Mouse (Mus musculus) heart, embryonic 14.5 days (tissue): ENCODE results near the gene Ppm1n. TPM values are rescaled to one million over a fixed set of nuclear protein-coding genes. Genes with fewer than 3 reads are reported as not detected.

ENCODE experiments used
- ATAC-seq: fragments of 200-750 bp; cut with Nextera tagmentation; 2 replicates; pipeline ENCODE4 v1.8.0; 2017; ENCODE audit warnings: low read depth, moderate TSS enrichment; ENCODE audit not compliant: insufficient number of reproducible peaks, insufficient read depth, low FRiP score
- H3K27ac ChIP-seq, 2 experiments: fragments of 200-500 bp in 1 of 2; fragments of 300-500 bp in 1 of 2; sonication (generic) in 1 of 2; replicated peaks in 1 of 2; 2 replicates each; pipeline ENCODE4 v1.5.1; 2012 to 2014; ENCODE audit warnings: low read depth in 2 of 2, low read length in 2 of 2, control low read depth in 1 of 2, mild to moderate bottlenecking in 1 of 2, mixed read lengths in 1 of 2; ENCODE audit not compliant: control insufficient read depth in 1 of 2, insufficient read depth in 1 of 2
- H3K27me3 ChIP-seq: fragments of 300-500 bp; sonication (generic); 2 replicates; pipeline ENCODE4 v1.6.1; 2014; ENCODE audit warnings: mild to moderate bottlenecking, low read length, control low read depth; ENCODE audit not compliant: control insufficient read depth, insufficient read depth
- H3K36me3 ChIP-seq: fragments of 300-500 bp; sonication (generic); 2 replicates; pipeline ENCODE4 v1.6.1; 2014; ENCODE audit warnings: mild to moderate bottlenecking, control low read depth, low read length, mixed read lengths; ENCODE audit not compliant: control insufficient read depth, insufficient read depth
- H3K4me1 ChIP-seq, 2 experiments: fragments of 200-500 bp in 1 of 2; fragments of 300-500 bp in 1 of 2; sonication (generic) in 1 of 2; 2 replicates each; pipeline ENCODE4 v1.6.1; 2012 to 2014; ENCODE audit warnings: low read length in 2 of 2, control low read depth in 1 of 2, mixed read lengths in 1 of 2; ENCODE audit not compliant: control insufficient read depth in 2 of 2, insufficient read depth in 2 of 2
- H3K4me2 ChIP-seq: fragments of 300-500 bp; sonication (generic); 2 replicates; pipeline ENCODE4 v1.6.1; 2014; ENCODE audit warnings: mild to moderate bottlenecking, low read length
- H3K4me3 ChIP-seq, 2 experiments: fragments of 200-500 bp in 1 of 2; fragments of 300-500 bp in 1 of 2; sonication (generic) in 1 of 2; 2 replicates each; pipeline ENCODE4 v1.5.1; 2012 to 2014; ENCODE audit warnings: low read length in 2 of 2, mild to moderate bottlenecking in 2 of 2, control low read depth in 1 of 2, low read depth in 1 of 2, moderate library complexity in 1 of 2; ENCODE audit not compliant: control insufficient read depth in 1 of 2, insufficient read depth in 1 of 2
- H3K9ac ChIP-seq: fragments of 300-500 bp; sonication (generic); 2 replicates; pipeline ENCODE4 v1.6.1; 2014; ENCODE audit warnings: mild to moderate bottlenecking, low read length
- H3K9me3 ChIP-seq: fragments of 300-500 bp; sonication (generic); 2 replicates; pipeline ENCODE4 v1.6.1; 2016; ENCODE audit warnings: low read length, control low read depth; ENCODE audit not compliant: control insufficient read depth
- whole genome bisulfite sequencing: fragments of 180-500 bp; shearing (Covaris S2); extraction: QIAGEN DNeasy Blood & Tissue Kit; methylation state at CpG from one replicate; pipeline ENCODE4 v1.1.7; 2014; 5-methylcytosine and 5-hydroxymethylcytosine counted together
- polyA plus RNA-seq: library from polyadenylated mRNA; unstranded; fragments of >200 nt; fragmentation: Nextera tagmentation; extraction: Ambion mirVana; gene quantifications from 2 replicates; pipeline ENCODE4 v1.2.1, GENCODE M21; 2014

Gene Ppm1n
- polyA plus RNA-seq = 0.20 TPM in 1 of 2 replicates, not detected in the other

GRCm38 (mm10) chr7:19279581-19280114 is at the start of gene Ppm1n:
Ppm1n (minus strand) TSS chr7:19280064.
- Histone ChIP-seq H3K9ac (no peak within 1 kb of the TSS), H3K27ac (no peak within 1 kb of the TSS), H3K4me3 (peak within 1 kb of the TSS; percentile 29 to 35), H3K36me3 (no peaks in the 10 kb centered on the region), H3K4me1 (peaks cover 4 to 12% of the 10 kb centered on the region in 2 experiments; a peak in 3 of 4 replicates), H3K27me3 (peaks cover 55% of the 10 kb centered on the region), H3K4me2 (peak within 1 kb of the TSS; percentile 63), H3K9me3 (no peaks in the 10 kb centered on the region)
- WGBS = under 1% methylated on average over 46 of the region's 46 CpGs
- no peak for ATAC-seq

GRCm38 (mm10) chr7:19328425-19328824 is 48.6 kb upstream of the Ppm1n start:
- Histone ChIP-seq H3K36me3 (no peaks in the 10 kb centered on the region), H3K4me2 (no peak overlapping the region), H3K27me3 (no peaks in the 10 kb centered on the region), H3K9ac (no peak overlapping the region), H3K4me3 (no peak overlapping the region), H3K4me1 (peaks cover 11 to 32% of the 10 kb centered on the region in 2 experiments), H3K27ac (no peak overlapping the region), H3K9me3 (0 out of 2 replicates have a peak, but pooled peaks cover 4% of the 10 kb centered on the region)
- no peak for ATAC-seq

GRCm38 (mm10) chr7:19327782-19328181 is 47.9 kb upstream of the Ppm1n start:
- no peak for ATAC-seq
- Histone ChIP-seq H3K9ac (peak overlapping the region; percentile 60), H3K4me2 (peak overlapping the region; percentile 80), H3K4me3 (peak overlapping the region in 1 of 2 experiments; percentile 39; a peak in 1 of 4 replicates), H3K9me3 (0 out of 2 replicates have a peak, but pooled peaks cover 4% of the 10 kb centered on the region), H3K27me3 (no peaks in the 10 kb centered on the region), H3K27ac (peak overlapping the region in 1 of 2 experiments; percentile 91; a peak in 3 of 4 replicates), H3K36me3 (no peaks in the 10 kb centered on the region), H3K4me1 (peaks cover 11 to 32% of the 10 kb centered on the region in 2 experiments)
- WGBS = 76% methylated on average over 5 of the region's 5 CpGs

- under 1% methylated on average over 22 of the region's 22 CpGs for WGBS
- Histone ChIP-seq H3K36me3 (no peaks in the 10 kb centered on the region), H3K9ac (peak overlapping the region; percentile 60), H3K4me1 (peaks cover 11 to 36% of the 10 kb centered on the region in 2 experiments), H3K4me3 (peak overlapping the region; percentile 39 to 46), H3K27me3 (no peaks in the 10 kb centered on the region), H3K4me2 (peak overlapping the region; percentile 80), H3K9me3 (0 out of 2 replicates have a peak, but pooled peaks cover 4% of the 10 kb centered on the region), H3K27ac (peak overlapping the region; percentile 88 to 91)
- ATAC-seq = peak; percentile 86
Observed at GRCm38 (mm10) chr7:19327128-19327527, 47.3 kb upstream of the Ppm1n start.

- peak overlapping the region; percentile 39 to 46 for H3K4me3 ChIP-seq
- H3K9ac ChIP-seq = peak overlapping the region; percentile 60
- H3K27me3 ChIP-seq = no peaks in the 10 kb centered on the region
- no peaks in the 10 kb centered on the region for H3K36me3 ChIP-seq
- peak overlapping the region; percentile 80 for H3K4me2 ChIP-seq
- H3K9me3 ChIP-seq = 0 out of 2 replicates have a peak, but pooled peaks cover 4% of the 10 kb centered on the region
- H3K27ac ChIP-seq = peak overlapping the region; percentile 88 to 91
- ATAC-seq = peak; percentile 66; the same call in 1 of the 2 replicates
- under 1% methylated on average over 19 of the region's 20 CpGs for WGBS
- peaks cover 9 to 33% of the 10 kb centered on the region in 2 experiments; a peak in 3 of 4 replicates for H3K4me1 ChIP-seq
Observed at GRCm38 (mm10) chr7:19326359-19326758, 46.5 kb upstream of the Ppm1n start.

- Histone ChIP-seq H3K9me3 (0 out of 2 replicates have a peak, but pooled peaks cover 4% of the 10 kb centered on the region), H3K4me2 (peak overlapping the region; percentile 80), H3K27me3 (no peaks in the 10 kb centered on the region), H3K9ac (peak overlapping the region; percentile 60; the same call in 1 of the 2 replicates), H3K4me3 (peak overlapping the region in 1 of 2 experiments; percentile 39; a peak in 1 of 4 replicates), H3K36me3 (no peaks in the 10 kb centered on the region), H3K27ac (peak overlapping the region in 1 of 2 experiments; percentile 91; a peak in 2 of 4 replicates), H3K4me1 (peaks cover 10 to 34% of the 10 kb centered on the region in 2 experiments; a peak in 3 of 4 replicates)
- ATAC-seq = no peak
- 61% methylated on average over 21 of the region's 21 CpGs for WGBS
Observed at GRCm38 (mm10) chr7:19325262-19326199, 45.7 kb upstream of the Ppm1n start.

GRCm38 (mm10) chr7:19324221-19324620 is 44.4 kb upstream of the Ppm1n start:
- Histone ChIP-seq H3K27me3 (no peaks in the 10 kb centered on the region), H3K9ac (no peak overlapping the region), H3K4me2 (no peak overlapping the region), H3K9me3 (0 out of 2 replicates have a peak, but pooled peaks cover 4% of the 10 kb centered on the region), H3K27ac (no peak overlapping the region), H3K36me3 (no peaks in the 10 kb centered on the region), H3K4me3 (no peak overlapping the region), H3K4me1 (peaks cover 18 to 40% of the 10 kb centered on the region in 2 experiments)
- ATAC-seq = no peak
- 88% methylated on average over 11 of the region's 11 CpGs for WGBS
